9 mouse cellular contexts compared by ENCODE assay signal in genomic region chr15:84891658-84892057, GRCm38 (mm10). TPM values are rescaled to one million over a fixed set of nuclear protein-coding genes. Genes with fewer than 3 reads are reported as not detected.
A peak's percentile ranks its signal among the peaks of the same experiment; 100 is the strongest.
DNase-seq lines count a peak whose midpoint lies in the region; TF ChIP-seq lines count a peak whose summit lies in the region.
"Had no signal": no experiment of that assay in that cellular context is flagged by ENCODE, and none has a peak within 500 bp of the region (broad histone marks: within the 10 kb centered on the region; RNA-seq: fewer than 3 reads in every experiment).

No protein-coding gene starts in this region.

- no peak overlapping the region for H3K4me3 ChIP-seq in gastrocnemius, adult 2 months
- H3K4me3 ChIP-seq: liver, embryonic 15.5 days had no signal

- TF ChIP-seq CTCF in gastrocnemius, adult 2 months (IDR thresholded peaks at IDR 0.05) = peak; percentile 95

- DNase-seq in B cell, adult 2 months = peak; percentile 58 to 59
- DNase-seq in NIH3T3 (ENCODE audit: low read depth) = peak; percentile 88
- DNase-seq in cerebellum, adult 9-11 months = peak; percentile 62
- DNase-seq in gastrocnemius, adult 2 months = peak; percentile 58
- peak; percentile 61 to 82 for DNase-seq in kidney, postnatal 36 days
- DNase-seq in lung, adult 18-20 months = peak; percentile 40 to 55
- peak; percentile 60 for DNase-seq in ovary, postnatal 14 days (ENCODE audit: low spot score)
- peak; percentile 54 for DNase-seq in thymus, postnatal 4 days

- intact Hi-C loops in gastrocnemius, adult 2 months (cut with DNase I) = loop anchor here (1.0 to 10.0 kb wide), 3 partner anchors 88 to 207 kb away; no protein-coding TSS in a partner anchor

- no peak overlapping the region for H3K27ac ChIP-seq in gastrocnemius, adult 2 months
- H3K27ac ChIP-seq: liver, embryonic 15.5 days had no signal

RNA-seq across cellular contexts. Expression of gene Gm29666, which starts 28.2 kb away (rescaled TPM):
- total RNA-seq in gastrocnemius, adult 2 months (2021) = under 1 TPM; 0.20 to 0.28 TPM

RNA-seq across cellular contexts. Expression of gene Nup50, which starts 31.6 kb away (rescaled TPM):
- 10 to 100 TPM; 12.9 to 13.4 TPM for total RNA-seq in gastrocnemius, adult 2 months (2021)

RNA-seq across cellular contexts. Expression of gene Phf21b, which starts 35.8 kb away (rescaled TPM):
- under 1 TPM; 0.39 to 0.41 TPM for total RNA-seq in gastrocnemius, adult 2 months (2021)
